Mouse (Mus musculus): ENCODE measurements around the gene Parp2.
"Not testable (repeated sequence)": the region's sequence is repeated elsewhere in the genome, so short reads cannot be mapped to it uniquely, and the experiment has no call there.

Gene Parp2

GRCm38 (mm10) chr14:50807487-50808072 lies at the start of gene Parp2, which contains the start of gene Ccnb1ip1:
TSS of gene Parp2 (plus strand) at chr14:50807841.
TSS of gene Ccnb1ip1 (minus strand) at chr14:50807732.
- DNase-seq (ENCODE audit: low read depth, low spot score), result peak; percentile 98

- no peak for DNase-seq (ENCODE audit: low read depth, low spot score)
These were observed 49.1 kb upstream of the Parp2 start for GRCm38 (mm10) chr14:50758416-50759085.

- DNase-seq (ENCODE audit: low read depth, low spot score), result no peak
These were observed 41.9 kb upstream of the Parp2 start for GRCm38 (mm10) chr14:50765736-50766135.

- no peak for DNase-seq (ENCODE audit: low read depth, low spot score)
These were observed 36.3 kb upstream of the Parp2 start for GRCm38 (mm10) chr14:50771342-50771741.

- no peak for DNase-seq (ENCODE audit: low read depth, low spot score)
These were observed 25.5 kb upstream of the Parp2 start for GRCm38 (mm10) chr14:50782166-50782565.

GRCm38 (mm10) chr14:50784391-50785250 lies 23.0 kb upstream of the Parp2 start:
- DNase-seq (ENCODE audit: low read depth, low spot score), result no peak

- DNase-seq (ENCODE audit: low read depth, low spot score), result peak; percentile 94
These were observed 22.4 kb upstream of the Parp2 start, which contains the start of gene Ttc5 for GRCm38 (mm10) chr14:50785251-50785637. TSS of gene Ttc5 (minus strand) at chr14:50785519.

GRCm38 (mm10) chr14:50788157-50788556 lies 19.5 kb upstream of the Parp2 start:
- no peak for DNase-seq (ENCODE audit: low read depth, low spot score)

GRCm38 (mm10) chr14:50795261-50795935 lies 12.2 kb upstream of the Parp2 start:
- no peak for DNase-seq (ENCODE audit: low read depth, low spot score)

GRCm38 (mm10) chr14:50795965-50796364 lies 11.7 kb upstream of the Parp2 start:
- no peak for DNase-seq (ENCODE audit: low read depth, low spot score)

- DNase-seq (ENCODE audit: low read depth, low spot score), result no peak
These were observed 11.2 kb upstream of the Parp2 start for GRCm38 (mm10) chr14:50796464-50796863.

- DNase-seq (ENCODE audit: low read depth, low spot score), result peak; percentile 49
These were observed 9.1 kb upstream of the Parp2 start for GRCm38 (mm10) chr14:50798512-50798911.

GRCm38 (mm10) chr14:50799502-50800259 lies 8.0 kb upstream of the Parp2 start:
- DNase-seq (ENCODE audit: low read depth, low spot score), result peak; percentile 76

- no peak for DNase-seq (ENCODE audit: low read depth, low spot score)
These were observed 5.2 kb upstream of the Parp2 start for GRCm38 (mm10) chr14:50802441-50802840.

GRCm38 (mm10) chr14:50802843-50803562 lies 4.6 kb upstream of the Parp2 start:
- DNase-seq (ENCODE audit: low read depth, low spot score), result no peak

- no peak for DNase-seq (ENCODE audit: low read depth, low spot score)
These were observed 3.0 kb upstream of the Parp2 start for GRCm38 (mm10) chr14:50804683-50805082.

- not testable (repeated sequence) for DNase-seq (ENCODE audit: low read depth, low spot score)
These were observed 1.2 kb upstream of the Parp2 start for GRCm38 (mm10) chr14:50806469-50806868.

GRCm38 (mm10) chr14:50813060-50813459 lies 5.4 kb downstream of the Parp2 start:
- DNase-seq (ENCODE audit: low read depth, low spot score), result no peak

- DNase-seq (ENCODE audit: low read depth, low spot score), result peak; percentile 35
These were observed 15.6 kb downstream of the Parp2 start for GRCm38 (mm10) chr14:50823240-50823639.

- DNase-seq (ENCODE audit: low read depth, low spot score), result peak; percentile 62
These were observed 16.6 kb downstream of the Parp2 start for GRCm38 (mm10) chr14:50824219-50824618.
